Mouse (Mus musculus) MEL (cell line): Measurements from ENCODE around the gene Gm15155.

ENCODE experiments used
- CTCF ChIP-seq, 3 experiments: IDR thresholded peaks in 2 of 3; conservative IDR thresholded peaks in 1 of 3; 2 replicates each; pipeline ENCODE4 v1.5.1; 2011 to 2012; ENCODE audit warnings: low read length in 3 of 3, low read depth in 2 of 3, mild to moderate bottlenecking in 2 of 3, improper control_type of control experiment in 1 of 3, inconsistent platforms in 1 of 3, mixed read lengths in 1 of 3, moderate library complexity in 1 of 3; ENCODE audit not compliant: control insufficient read depth in 1 of 3, insufficient read depth in 1 of 3, poor library complexity in 1 of 3, severe bottlenecking in 1 of 3
- ELF1 ChIP-seq: IDR thresholded peaks from 2 replicates; pipeline ENCODE4 v1.6.1; 2014; ENCODE audit warnings: low read depth, mild to moderate bottlenecking, inconsistent platforms, low read length, improper control_type of control experiment, moderate library complexity
- EP300 ChIP-seq, 2 experiments: IDR thresholded peaks; 2 replicates each; pipeline ENCODE4 v1.6.1; 2011; ENCODE audit warnings: improper control_type of control experiment in 2 of 2, low read length in 2 of 2, low read depth in 1 of 2, mild to moderate bottlenecking in 1 of 2
- JUND ChIP-seq: IDR thresholded peaks from 2 replicates; pipeline ENCODE4 v1.6.1; 2011; ENCODE audit warnings: low read depth, mild to moderate bottlenecking, improper control_type of control experiment, low read length
- MAFK ChIP-seq: IDR thresholded peaks from 2 replicates; pipeline ENCODE4 v1.6.1; 2011; ENCODE audit warnings: low read depth, mild to moderate bottlenecking, low read length, improper control_type of control experiment, borderline replicate concordance
- MXI1 ChIP-seq: IDR thresholded peaks from 2 replicates; pipeline ENCODE4 v1.6.1; 2011; ENCODE audit warnings: mild to moderate bottlenecking, low read depth, low read length, improper control_type of control experiment
- POLR2A ChIP-seq, 2 experiments: IDR thresholded peaks; 2 replicates each; pipeline ENCODE4 v1.6.1; 2011 to 2012; ENCODE audit warnings: low read length in 2 of 2, mild to moderate bottlenecking in 2 of 2, control low read depth in 1 of 2, improper control_type of control experiment in 1 of 2, low read depth in 1 of 2, moderate library complexity in 1 of 2; ENCODE audit not compliant: control insufficient read depth in 1 of 2, insufficient read depth in 1 of 2, poor library complexity in 1 of 2
- POLR2AphosphoS2 ChIP-seq: IDR thresholded peaks from 2 replicates; pipeline ENCODE4 v1.6.1; 2011; ENCODE audit warnings: low read length, improper control_type of control experiment
- POLR2AphosphoS5 ChIP-seq: IDR thresholded peaks from 2 replicates; pipeline ENCODE4 v1.6.1; 2012; ENCODE audit warnings: low read depth, borderline replicate concordance, mild to moderate bottlenecking, inconsistent platforms, low read length, moderate library complexity, mixed read lengths
- TBP ChIP-seq: IDR thresholded peaks from 2 replicates; pipeline ENCODE4 v1.8.0; 2011; ENCODE audit warnings: low read depth, low read length, improper control_type of control experiment
- USF1 ChIP-seq: IDR thresholded peaks from 2 replicates; pipeline ENCODE4 v1.6.1; 2014; ENCODE audit warnings: low read depth, mild to moderate bottlenecking, inconsistent platforms, low read length, improper control_type of control experiment, moderate library complexity
- ZC3H11A ChIP-seq: IDR thresholded peaks from 2 replicates; pipeline ENCODE4 v1.6.1; 2012; ENCODE audit warnings: low read depth, mild to moderate bottlenecking, inconsistent platforms, low read length, improper control_type of control experiment
- ZKSCAN1 ChIP-seq: IDR thresholded peaks from 2 replicates; pipeline ENCODE4 v1.6.1; 2012; ENCODE audit warnings: low read depth, mild to moderate bottlenecking, inconsistent platforms, low read length, improper control_type of control experiment, moderate library complexity

DNA sequence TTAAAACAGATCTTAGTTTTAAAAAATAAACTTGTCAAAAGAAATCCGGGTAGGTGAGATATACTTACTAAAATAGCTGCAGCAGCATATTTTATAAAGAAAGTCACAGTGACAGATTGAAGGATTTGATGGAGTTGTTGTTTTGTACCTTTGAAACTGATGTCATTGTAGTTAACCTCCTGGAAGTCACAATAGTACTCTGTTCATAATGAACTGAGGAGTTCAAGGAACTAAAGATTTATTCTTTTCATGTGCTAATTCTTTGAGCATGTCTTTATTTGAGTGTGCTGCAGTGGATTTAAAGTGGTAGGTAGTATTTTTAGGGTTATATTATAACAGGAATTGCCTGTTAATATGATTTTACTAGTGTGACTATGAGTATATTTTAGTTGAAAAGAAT, 263.6 kb downstream of the Gm15155 start:
- TF ChIP-seq ELF1 (no peak), POLR2AphosphoS2 (no peak), TBP (no peak), POLR2A (IDR thresholded peaks at IDR 0.05; ENCODE audit: control insufficient read depth in 1 of 2, insufficient read depth in 1 of 2, low read depth in 1 of 2, low read length in 2 of 2, poor library complexity in 1 of 2) (no peak), POLR2AphosphoS5 (no peak), CTCF (IDR thresholded peaks at IDR 0.05 in 2 of 3, conservative IDR thresholded peaks at IDR 0.05 in 1 of 3; ENCODE audit: control insufficient read depth in 1 of 3, insufficient read depth in 1 of 3, low read depth in 2 of 3, low read length in 3 of 3, poor library complexity in 1 of 3, severe bottlenecking in 1 of 3) (no peak), USF1 (no peak), EP300 (IDR thresholded peaks at IDR 0.05; ENCODE audit: low read depth in 1 of 2, low read length in 2 of 2) (no peak), ZC3H11A (no peak), MXI1 (no peak), MAFK (no peak), JUND (no peak), ZKSCAN1 (no peak)
